Mouse (Mus musculus) right cerebral cortex, adult 18-20 months (tissue): ENCODE data around the gene Tent5d.

Experiments used
- DNase-seq: peaks from one replicate; pipeline ENCODE4 v3.0.0; 2022; ENCODE audit warnings: mixed read lengths

Gene Tent5d

DNA sequence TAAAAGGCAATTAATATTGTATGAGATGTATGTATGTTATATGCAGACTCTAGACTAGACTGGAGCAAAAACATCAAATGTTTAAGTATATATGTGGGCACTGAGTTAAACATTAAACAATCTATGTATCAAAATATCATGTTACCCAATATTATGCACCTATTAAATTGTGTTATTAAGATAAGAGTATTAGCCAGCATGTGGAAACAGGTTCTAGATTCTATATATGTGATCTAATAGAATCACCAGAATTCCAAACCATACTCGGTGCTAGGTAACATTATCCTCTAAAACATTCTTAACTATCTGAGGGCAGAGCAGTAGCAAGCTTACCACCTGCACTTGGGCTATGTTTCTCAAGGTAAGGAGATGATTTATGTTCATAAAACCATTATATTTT, at the start of gene Tent5d:
Gene Tent5d, plus strand, starts transcription at position 301 of the 400 bp plus-strand sequence.
- no peak for DNase-seq

DNA sequence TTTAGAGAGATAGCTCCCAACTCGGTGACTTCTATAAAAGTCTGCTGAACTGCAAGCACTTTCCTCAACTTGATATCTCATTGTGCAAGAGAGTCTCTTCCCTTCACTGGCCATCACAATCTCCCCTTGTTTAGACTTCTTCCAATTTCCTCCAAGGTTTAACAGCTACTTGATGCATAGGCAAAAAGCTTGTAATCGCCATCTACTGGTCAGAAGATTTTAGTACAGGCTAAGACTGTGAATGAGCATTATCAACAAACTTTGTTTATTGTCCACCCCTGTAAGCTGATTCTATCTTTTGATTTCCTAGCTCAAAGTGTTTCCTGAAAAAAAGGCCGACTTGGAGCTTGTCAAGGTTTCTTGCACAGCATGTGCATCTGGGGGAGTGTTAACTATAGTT, 24.5 kb upstream of the Tent5d start:
- DNase-seq, result no peak

- no peak for DNase-seq
These were observed 2.3 kb upstream of the Tent5d start for GRCm38 (mm10) chrX:107790136-107790535.

- no peak for DNase-seq
These were observed 1.5 kb upstream of the Tent5d start for GRCm38 (mm10) chrX:107790750-107791493.

- DNase-seq, result no peak
These were observed 3.4 kb downstream of the Tent5d start for GRCm38 (mm10) chrX:107795785-107796184.

DNA sequence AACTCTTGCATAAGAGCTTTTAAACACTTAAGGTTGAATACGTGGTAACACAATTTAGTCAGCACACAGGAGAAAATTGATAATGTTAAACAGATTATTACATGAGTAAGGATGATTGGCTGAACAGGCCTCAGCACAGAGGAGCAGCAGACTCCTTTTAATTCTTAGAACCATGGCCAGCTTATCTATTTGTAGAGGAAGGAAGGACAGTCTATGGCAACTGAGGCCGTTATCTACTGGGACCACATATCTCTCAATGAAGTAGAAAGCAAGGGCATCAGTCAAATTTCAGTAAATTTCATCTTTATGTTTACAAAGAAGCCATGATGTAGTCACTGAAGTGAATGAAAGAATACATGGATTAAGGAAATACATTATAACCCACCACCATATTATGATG, 4.5 kb downstream of the Tent5d start:
- DNase-seq, result no peak

DNA sequence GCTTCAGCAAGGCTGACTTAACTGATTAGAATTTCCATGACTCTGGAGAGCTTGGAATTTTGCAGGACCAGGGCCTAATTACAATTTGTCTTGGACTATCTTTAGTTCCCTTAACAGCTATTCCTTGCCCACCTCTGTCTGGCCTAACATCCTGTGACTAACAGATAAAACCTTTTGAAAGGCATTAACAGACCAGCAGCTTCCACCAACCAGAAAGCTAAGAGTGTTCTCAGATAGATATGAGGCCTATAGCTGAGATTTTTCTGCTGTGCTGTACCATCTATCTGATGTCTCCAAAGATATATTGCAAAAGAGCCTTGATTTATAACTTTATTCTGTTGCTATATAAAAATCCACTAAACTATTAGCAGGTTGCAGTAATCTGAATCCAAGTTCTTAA, 19.7 kb downstream of the Tent5d start:
- no peak for DNase-seq

GRCm38 (mm10) chrX:107815502-107816217, 23.3 kb downstream of the Tent5d start:
- DNase-seq, result peak; percentile 3

- DNase-seq, result peak; percentile 81
These were observed 23.8 kb downstream of the Tent5d start, which contains the start of gene 2610002M06Rik for GRCm38 (mm10) chrX:107816218-107816554. Gene 2610002M06Rik, minus strand, starts transcription at chrX:107816334.

- DNase-seq, result no peak
These were observed 24.3 kb downstream of the Tent5d start for GRCm38 (mm10) chrX:107816726-107817125.

DNA sequence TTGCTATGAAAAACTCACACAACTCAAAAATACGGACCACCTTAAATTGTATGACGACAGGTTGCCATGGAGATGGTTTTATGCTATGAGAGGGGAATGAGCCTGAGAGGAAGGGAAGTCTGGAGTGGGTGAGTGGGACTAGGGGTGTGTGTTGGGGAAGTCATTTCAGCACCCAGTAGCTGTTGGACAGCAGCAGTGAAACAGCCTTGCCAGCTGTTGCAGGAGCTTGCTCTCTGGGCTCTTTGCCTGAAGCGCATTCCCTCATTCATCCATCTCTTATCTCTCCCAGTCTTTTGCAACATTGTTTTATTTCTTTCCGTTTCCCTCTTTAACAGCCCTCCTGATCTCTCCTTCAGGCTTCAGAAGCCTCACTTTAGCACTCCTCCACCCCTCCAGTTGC, 65.8 kb downstream of the Tent5d start:
- no peak for DNase-seq
